Mouse (Mus musculus): ENCODE data around the gene Rnf20. TPM values are rescaled to one million over a fixed set of nuclear protein-coding genes. Genes with fewer than 3 reads are reported as not detected.

Rnf20 gene
- polyA plus RNA-seq, 1 experiment from 2014 or later = 15.6 TPM

GRCm38 (mm10) chr4:49639913-49640312 lies 8.1 kb downstream of the Rnf20 start:
- Histone ChIP-seq H3K4me3 (ENCODE audit: low read depth, low read length) (no peak overlapping the region), H3K27ac (ENCODE audit: low read depth, low read length) (no peak overlapping the region), H3K9me3 (ENCODE audit: control insufficient read depth) (no peaks in the 10 kb centered on the region), H3K9ac (ENCODE audit: low read depth, low read length) (no peak overlapping the region), H3K4me2 (replicated peaks; ENCODE audit: low read depth) (no peak overlapping the region), H3K36me3 (ENCODE audit: control insufficient read depth, insufficient read depth) (peaks cover 55% of the 10 kb centered on the region), H3K4me1 (replicated peaks; ENCODE audit: control insufficient read depth, insufficient read depth, low read length) (no peaks in the 10 kb centered on the region), H3K27me3 (replicated peaks; ENCODE audit: control insufficient read depth, insufficient read depth, low read length) (no peaks in the 10 kb centered on the region)
- peak; percentile 29; the same call in 1 of the 2 replicates for TF ChIP-seq CTCF (IDR thresholded peaks at IDR 0.05; ENCODE audit: low read depth)
- WGBS = 39% methylated on average over 2 of the region's 2 CpGs
- ATAC-seq = no peak

DNA sequence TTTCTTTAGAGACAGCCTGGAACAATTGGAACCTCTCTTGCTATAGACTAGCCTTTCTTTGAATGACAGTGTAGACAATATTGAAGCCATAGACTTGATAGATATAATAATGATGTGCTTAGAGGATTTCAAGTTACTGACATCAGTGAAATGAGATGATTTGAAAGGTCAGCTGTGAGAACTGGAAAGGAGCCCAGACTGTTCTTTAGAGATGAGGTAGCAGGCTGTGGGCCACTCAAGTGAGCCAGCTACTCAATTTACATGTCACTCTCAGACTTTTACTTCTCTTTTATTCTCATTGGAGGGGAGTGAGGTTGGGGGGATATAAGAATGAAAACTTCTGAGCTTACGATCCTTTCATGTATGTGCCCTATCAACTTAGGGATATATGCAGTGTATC lies 27.6 kb downstream of the Rnf20 start:
- TF ChIP-seq CTCF (IDR thresholded peaks at IDR 0.05; ENCODE audit: low read depth) = no peak
- 96% methylated on average over 1 of the region's 1 CpGs for WGBS
- no peak for ATAC-seq
- Histone ChIP-seq H3K4me2 (replicated peaks; ENCODE audit: low read depth) (no peak overlapping the region), H3K9me3 (ENCODE audit: control insufficient read depth) (no peaks in the 10 kb centered on the region), H3K27ac (ENCODE audit: low read depth, low read length) (no peak overlapping the region), H3K9ac (ENCODE audit: low read depth, low read length) (no peak overlapping the region), H3K4me1 (replicated peaks; ENCODE audit: control insufficient read depth, insufficient read depth, low read length) (no peaks in the 10 kb centered on the region), H3K27me3 (replicated peaks; ENCODE audit: control insufficient read depth, insufficient read depth, low read length) (no peaks in the 10 kb centered on the region), H3K36me3 (ENCODE audit: control insufficient read depth, insufficient read depth) (peaks cover 42% of the 10 kb centered on the region), H3K4me3 (ENCODE audit: low read depth, low read length) (no peak overlapping the region)

GRCm38 (mm10) chr4:49661664-49662063 lies 29.9 kb downstream of the Rnf20 start:
- peaks cover 22% of the 10 kb centered on the region for H3K36me3 ChIP-seq (ENCODE audit: control insufficient read depth, insufficient read depth)
- TF ChIP-seq CTCF (IDR thresholded peaks at IDR 0.05; ENCODE audit: low read depth) = no peak
- no peak overlapping the region for H3K4me2 ChIP-seq (replicated peaks; ENCODE audit: low read depth)
- no peaks in the 10 kb centered on the region for H3K4me1 ChIP-seq (replicated peaks; ENCODE audit: control insufficient read depth, insufficient read depth, low read length)
- H3K4me3 ChIP-seq (ENCODE audit: low read depth, low read length) = no peak overlapping the region
- H3K27me3 ChIP-seq (replicated peaks; ENCODE audit: control insufficient read depth, insufficient read depth, low read length) = no peaks in the 10 kb centered on the region
- no peak overlapping the region for H3K9ac ChIP-seq (ENCODE audit: low read depth, low read length)
- no peak overlapping the region for H3K27ac ChIP-seq (ENCODE audit: low read depth, low read length)
- 95% methylated on average over 9 of the region's 9 CpGs for WGBS
- H3K9me3 ChIP-seq (ENCODE audit: control insufficient read depth) = no peaks in the 10 kb centered on the region
- no peak for ATAC-seq

DNA sequence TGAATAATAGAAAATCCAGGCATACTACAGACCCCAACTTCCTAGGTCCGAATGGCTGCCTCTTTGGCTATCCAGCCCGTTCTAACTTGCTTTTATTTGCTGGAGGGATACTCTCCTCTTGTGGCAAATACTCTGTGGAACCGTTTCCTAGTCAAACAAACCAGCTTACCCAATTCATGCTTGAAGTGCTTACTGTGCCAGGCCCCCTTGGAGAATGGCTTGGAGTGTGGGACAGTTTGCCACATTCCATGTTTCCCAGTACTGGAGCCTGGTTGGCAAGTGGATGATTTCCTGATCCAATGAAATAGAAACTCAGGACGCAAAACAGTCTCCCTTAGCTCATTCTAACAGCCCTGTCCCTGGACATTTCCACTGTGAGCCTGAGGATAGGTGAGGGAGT lies 30.4 kb downstream of the Rnf20 start:
- Histone ChIP-seq H3K27ac (ENCODE audit: low read depth, low read length) (no peak overlapping the region), H3K9me3 (ENCODE audit: control insufficient read depth) (no peaks in the 10 kb centered on the region), H3K9ac (ENCODE audit: low read depth, low read length) (no peak overlapping the region), H3K36me3 (ENCODE audit: control insufficient read depth, insufficient read depth) (peaks cover 20% of the 10 kb centered on the region), H3K4me2 (replicated peaks; ENCODE audit: low read depth) (no peak overlapping the region), H3K4me1 (replicated peaks; ENCODE audit: control insufficient read depth, insufficient read depth, low read length) (no peaks in the 10 kb centered on the region), H3K27me3 (replicated peaks; ENCODE audit: control insufficient read depth, insufficient read depth, low read length) (no peaks in the 10 kb centered on the region), H3K4me3 (ENCODE audit: low read depth, low read length) (no peak overlapping the region)
- no peak for ATAC-seq
- no peak for TF ChIP-seq CTCF (IDR thresholded peaks at IDR 0.05; ENCODE audit: low read depth)
- WGBS = 86% methylated on average over 4 of the region's 4 CpGs

GRCm38 (mm10) chr4:49664850-49665249 lies 33.0 kb downstream of the Rnf20 start:
- ATAC-seq = no peak
- Histone ChIP-seq H3K4me1 (replicated peaks; ENCODE audit: control insufficient read depth, insufficient read depth, low read length) (no peaks in the 10 kb centered on the region), H3K9me3 (ENCODE audit: control insufficient read depth) (no peaks in the 10 kb centered on the region), H3K4me3 (ENCODE audit: low read depth, low read length) (no peak overlapping the region), H3K27me3 (replicated peaks; ENCODE audit: control insufficient read depth, insufficient read depth, low read length) (no peaks in the 10 kb centered on the region), H3K9ac (ENCODE audit: low read depth, low read length) (no peak overlapping the region), H3K4me2 (replicated peaks; ENCODE audit: low read depth) (no peak overlapping the region), H3K36me3 (ENCODE audit: control insufficient read depth, insufficient read depth) (peaks cover 11% of the 10 kb centered on the region), H3K27ac (ENCODE audit: low read depth, low read length) (no peak overlapping the region)
- TF ChIP-seq CTCF (IDR thresholded peaks at IDR 0.05; ENCODE audit: low read depth) = no peak
- WGBS = 83% methylated on average over 5 of the region's 5 CpGs

GRCm38 (mm10) chr4:49676071-49676470 lies 44.3 kb downstream of the Rnf20 start:
- Histone ChIP-seq H3K4me3 (ENCODE audit: low read depth, low read length) (no peak overlapping the region), H3K27me3 (replicated peaks; ENCODE audit: control insufficient read depth, insufficient read depth, low read length) (no peaks in the 10 kb centered on the region), H3K4me2 (replicated peaks; ENCODE audit: low read depth) (no peak overlapping the region), H3K9ac (ENCODE audit: low read depth, low read length) (no peak overlapping the region), H3K27ac (ENCODE audit: low read depth, low read length) (no peak overlapping the region), H3K36me3 (ENCODE audit: control insufficient read depth, insufficient read depth) (no peaks in the 10 kb centered on the region), H3K4me1 (replicated peaks; ENCODE audit: control insufficient read depth, insufficient read depth, low read length) (no peaks in the 10 kb centered on the region), H3K9me3 (ENCODE audit: control insufficient read depth) (no peaks in the 10 kb centered on the region)
- WGBS = 66% methylated on average over 6 of the region's 6 CpGs
- no peak for TF ChIP-seq CTCF (IDR thresholded peaks at IDR 0.05; ENCODE audit: low read depth)
- no peak; the same call in 1 of the 2 replicates for ATAC-seq

DNA sequence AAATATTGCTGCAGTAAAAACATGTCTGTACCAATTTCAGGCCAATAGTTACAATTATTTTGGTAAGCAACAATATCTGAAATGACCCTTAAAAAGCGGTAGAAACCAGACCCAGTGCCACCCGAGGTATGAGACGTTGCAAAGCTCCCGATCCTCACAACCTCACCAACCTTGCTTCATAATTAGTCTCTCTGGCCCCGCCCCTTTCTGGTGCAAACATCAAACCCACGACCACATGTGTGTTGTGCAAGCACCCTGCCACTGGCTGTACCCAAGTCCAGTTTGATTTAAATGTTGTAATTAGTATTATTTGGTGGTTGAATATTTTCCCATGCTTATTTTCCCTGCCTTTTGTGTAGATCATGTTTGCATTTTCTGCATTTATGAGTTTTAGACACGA lies 45.0 kb downstream of the Rnf20 start:
- no peak for TF ChIP-seq CTCF (IDR thresholded peaks at IDR 0.05; ENCODE audit: low read depth)
- no peak overlapping the region for H3K27ac ChIP-seq (ENCODE audit: low read depth, low read length)
- H3K4me3 ChIP-seq (ENCODE audit: low read depth, low read length) = no peak overlapping the region
- no peaks in the 10 kb centered on the region for H3K36me3 ChIP-seq (ENCODE audit: control insufficient read depth, insufficient read depth)
- H3K4me1 ChIP-seq (replicated peaks; ENCODE audit: control insufficient read depth, insufficient read depth, low read length) = no peaks in the 10 kb centered on the region
- 62% methylated on average over 7 of the region's 7 CpGs for WGBS
- no peaks in the 10 kb centered on the region for H3K9me3 ChIP-seq (ENCODE audit: control insufficient read depth)
- no peak overlapping the region for H3K4me2 ChIP-seq (replicated peaks; ENCODE audit: low read depth)
- ATAC-seq = no peak
- H3K27me3 ChIP-seq (replicated peaks; ENCODE audit: control insufficient read depth, insufficient read depth, low read length) = no peaks in the 10 kb centered on the region
- H3K9ac ChIP-seq (ENCODE audit: low read depth, low read length) = no peak overlapping the region
